ENCODE assay signal across 26 mouse cellular contexts in genomic region chr14:16948736-16949135, GRCm38 (mm10).
"Had no signal": no experiment of that assay in that cellular context is flagged by ENCODE, and none has a peak within 500 bp of the region (broad histone marks: within the 10 kb centered on the region; RNA-seq: fewer than 3 reads in every experiment).

No protein-coding gene starts in this region.

- H3K36me3 ChIP-seq: heart, embryonic 13.5 days; heart, embryonic 15.5 days; hindbrain, embryonic 13.5 days; hindbrain, embryonic 15.5 days; kidney, embryonic 15.5 days; limb, embryonic 10.5 days; limb, embryonic 12.5 days; liver, embryonic 13.5 days; liver, embryonic 15.5 days had no signal

- H3K27me3 ChIP-seq: heart, embryonic 13.5 days; heart, embryonic 15.5 days; hindbrain, embryonic 13.5 days; hindbrain, embryonic 15.5 days; kidney, embryonic 15.5 days; limb, embryonic 12.5 days; liver, embryonic 13.5 days; liver, embryonic 15.5 days had no signal

- ATAC-seq: hindbrain, postnatal 0 days; intestine, embryonic 16.5 days had no signal

- H3K4me2 ChIP-seq: heart, embryonic 11.5 days; heart, embryonic 13.5 days; heart, embryonic 15.5 days; hindbrain, embryonic 13.5 days; hindbrain, embryonic 15.5 days; kidney, embryonic 15.5 days; limb, embryonic 12.5 days; liver, embryonic 11.5 days; liver, embryonic 13.5 days; liver, embryonic 15.5 days had no signal

- H3K4me1 ChIP-seq: heart, embryonic 13.5 days; hindbrain, embryonic 13.5 days; hindbrain, embryonic 15.5 days; kidney, embryonic 15.5 days; limb, embryonic 10.5 days; limb, embryonic 12.5 days; liver, embryonic 13.5 days; liver, embryonic 15.5 days had no signal

- H3K9ac ChIP-seq: heart, embryonic 13.5 days; heart, embryonic 15.5 days; hindbrain, embryonic 13.5 days; hindbrain, embryonic 15.5 days; kidney, embryonic 15.5 days; limb, embryonic 12.5 days; liver, embryonic 13.5 days; liver, embryonic 15.5 days had no signal

- H3K4me3 ChIP-seq: gastrocnemius, adult 2 months; heart, embryonic 13.5 days; heart, embryonic 15.5 days; hindbrain, embryonic 13.5 days; hindbrain, embryonic 15.5 days; kidney, embryonic 15.5 days; left cerebral cortex, adult 2 months; limb, embryonic 10.5 days; limb, embryonic 12.5 days; liver, embryonic 13.5 days; liver, embryonic 15.5 days had no signal

- H3K27ac ChIP-seq: gastrocnemius, adult 2 months; heart, embryonic 13.5 days; heart, embryonic 15.5 days; hindbrain, embryonic 13.5 days; hindbrain, embryonic 15.5 days; hindbrain, postnatal 0 days; kidney, embryonic 15.5 days; left cerebral cortex, adult 2 months; limb, embryonic 10.5 days; limb, embryonic 12.5 days; liver, embryonic 13.5 days; liver, embryonic 15.5 days had no signal

- H3K9me3 ChIP-seq: heart, embryonic 13.5 days; heart, embryonic 15.5 days; hindbrain, embryonic 13.5 days; hindbrain, embryonic 15.5 days; kidney, embryonic 15.5 days; limb, embryonic 10.5 days; limb, embryonic 12.5 days; liver, embryonic 13.5 days; liver, embryonic 15.5 days had no signal

- DNase-seq: gastrocnemius, adult 2 months; gastrocnemius, postnatal 10 days; gastrocnemius, postnatal 25 days; heart, adult 18-20 months; heart, postnatal 14 days; heart, postnatal 36 days; kidney, adult 11 months; kidney, adult 8-10 months; kidney, postnatal 10 days; kidney, postnatal 25 days; layer of hippocampus, adult 9-11 months; liver; liver, embryonic 13.5 days had no signal
